Mouse (Mus musculus) heart, embryonic 13.5 days (tissue): ENCODE measurements around the gene Borcs5. TPM values are rescaled to one million over a fixed set of nuclear protein-coding genes. Genes with fewer than 3 reads are reported as not detected.
A peak's percentile ranks its signal among the peaks of the same experiment; 100 is the strongest.

Experiments
- ATAC-seq: fragments of 200-750 bp; cut with Nextera tagmentation; 2 replicates; pipeline ENCODE4 v1.8.0; 2017; ENCODE audit warnings: moderate TSS enrichment; ENCODE audit not compliant: insufficient number of reproducible peaks, low FRiP score, low TSS enrichment; ENCODE audit errors: extremely low read depth
- H3K27ac ChIP-seq: fragments of 300-500 bp; sonication (generic); replicated peaks from 2 replicates; pipeline ENCODE4 v1.5.1; 2015; ENCODE audit warnings: moderate library complexity, mild to moderate bottlenecking, inconsistent platforms
- H3K27me3 ChIP-seq: fragments of 300-500 bp; sonication (generic); replicated peaks from 2 replicates; pipeline ENCODE4 v1.6.1; 2015; ENCODE audit warnings: mild to moderate bottlenecking, inconsistent platforms
- H3K36me3 ChIP-seq: fragments of 300-500 bp; sonication (generic); 2 replicates; pipeline ENCODE4 v1.6.1; 2015; ENCODE audit warnings: mild to moderate bottlenecking, inconsistent platforms
- H3K4me1 ChIP-seq: fragments of 300-500 bp; sonication (generic); 2 replicates; pipeline ENCODE4 v1.6.1; 2015; ENCODE audit warnings: inconsistent platforms
- H3K4me2 ChIP-seq: fragments of 300-500 bp; sonication (generic); 2 replicates; pipeline ENCODE4 v1.6.1; 2015; ENCODE audit warnings: inconsistent platforms, mild to moderate bottlenecking, moderate library complexity
- H3K4me3 ChIP-seq: fragments of 300-500 bp; sonication (generic); 2 replicates; pipeline ENCODE4 v1.5.1; 2015; ENCODE audit warnings: moderate library complexity, mild to moderate bottlenecking, inconsistent platforms
- H3K9ac ChIP-seq: fragments of 300-500 bp; sonication (generic); 2 replicates; pipeline ENCODE4 v1.6.1; 2015; ENCODE audit warnings: inconsistent platforms, mild to moderate bottlenecking, moderate library complexity
- H3K9me3 ChIP-seq: fragments of 300-500 bp; sonication (generic); 2 replicates; pipeline ENCODE4 v1.6.1; 2016; ENCODE audit warnings: inconsistent platforms
- WGBS: fragments of 180-500 bp; shearing (Covaris S2); methylation state at CpG from one replicate; pipeline ENCODE4 v1.1.7; 2015; ENCODE audit warnings: mixed read lengths; 5-methylcytosine and 5-hydroxymethylcytosine counted together
- polyA plus RNA-seq: library from polyadenylated mRNA; unstranded; fragments of >200 nt; fragmentation: Nextera tagmentation; extraction: Ambion mirVana; gene quantifications from 2 replicates; pipeline ENCODE4 v1.2.1, GENCODE M21; 2015

Borcs5 gene
- polyA plus RNA-seq, 1 experiment from 2014 or later, result 12.7 TPM

- H3K36me3 ChIP-seq, result peaks cover 8% of the 10 kb centered on the region
- peaks cover 4% of the 10 kb centered on the region; the same call in 1 of the 2 replicates for H3K27me3 ChIP-seq
- H3K9ac ChIP-seq, result no peak overlapping the region
- peaks cover 35% of the 10 kb centered on the region for H3K4me1 ChIP-seq
- no peaks in the 10 kb centered on the region for H3K9me3 ChIP-seq
- 81% methylated on average over 9 of the region's 9 CpGs for WGBS
- H3K27ac ChIP-seq, result no peak overlapping the region
- H3K4me2 ChIP-seq, result no peak overlapping the region
- H3K4me3 ChIP-seq, result no peak overlapping the region
- ATAC-seq, result no peak
Observed at GRCm38 (mm10) chr6:134610380-134610779, 28.9 kb upstream of the Borcs5 start.

- no peak overlapping the region for H3K27ac ChIP-seq
- H3K27me3 ChIP-seq, result peaks cover 4% of the 10 kb centered on the region; the same call in 1 of the 2 replicates
- 62% methylated on average over 13 of the region's 13 CpGs for WGBS
- H3K4me3 ChIP-seq, result no peak overlapping the region
- H3K4me1 ChIP-seq, result peaks cover 31% of the 10 kb centered on the region
- ATAC-seq, result no peak
- H3K9ac ChIP-seq, result 0 out of 2 replicates have a peak overlapping the region, but pooled peaks have one; percentile 10
- no peaks in the 10 kb centered on the region for H3K9me3 ChIP-seq
- H3K4me2 ChIP-seq, result no peak overlapping the region
- H3K36me3 ChIP-seq, result peaks cover 8% of the 10 kb centered on the region
Observed at GRCm38 (mm10) chr6:134611896-134612295, 27.4 kb upstream of the Borcs5 start.

- H3K36me3 ChIP-seq, result peaks cover 11% of the 10 kb centered on the region
- 47% methylated on average over 4 of the region's 4 CpGs for WGBS
- H3K4me1 ChIP-seq, result peaks cover 29% of the 10 kb centered on the region
- 0 out of 2 replicates have a peak overlapping the region, but pooled peaks have one; percentile 50 for H3K27ac ChIP-seq
- peaks cover 4% of the 10 kb centered on the region; the same call in 1 of the 2 replicates for H3K27me3 ChIP-seq
- H3K9me3 ChIP-seq, result no peaks in the 10 kb centered on the region
- no peak overlapping the region for H3K4me3 ChIP-seq
- ATAC-seq, result no peak
- H3K9ac ChIP-seq, result no peak overlapping the region
- H3K4me2 ChIP-seq, result peak overlapping the region; percentile 68
Observed at GRCm38 (mm10) chr6:134614322-134614721, 25.0 kb upstream of the Borcs5 start.

- H3K4me2 ChIP-seq, result peak overlapping the region; percentile 68
- H3K4me3 ChIP-seq, result peak overlapping the region; percentile 36
- peaks cover 4% of the 10 kb centered on the region; the same call in 1 of the 2 replicates for H3K27me3 ChIP-seq
- H3K9ac ChIP-seq, result no peak overlapping the region
- WGBS, result 9% methylated on average over 16 of the region's 16 CpGs
- no peaks in the 10 kb centered on the region for H3K9me3 ChIP-seq
- H3K4me1 ChIP-seq, result peaks cover 29% of the 10 kb centered on the region
- peak overlapping the region; percentile 63 for H3K27ac ChIP-seq
- ATAC-seq, result 0 out of 2 replicates have a peak, but pooled peaks have one; percentile 61
- peaks cover 8% of the 10 kb centered on the region for H3K36me3 ChIP-seq
Observed at GRCm38 (mm10) chr6:134614723-134615648, 24.3 kb upstream of the Borcs5 start.

- 38% methylated on average over 3 of the region's 3 CpGs for WGBS
- no peak overlapping the region for H3K4me3 ChIP-seq
Observed at GRCm38 (mm10) chr6:134617589-134617988, 21.7 kb upstream of the Borcs5 start.

GRCm38 (mm10) chr6:134620129-134620528 lies 19.2 kb upstream of the Borcs5 start:
- Histone ChIP-seq H3K27me3 (no peaks in the 10 kb centered on the region), H3K27ac (no peak overlapping the region), H3K9ac (no peak overlapping the region), H3K4me2 (no peak overlapping the region), H3K4me3 (no peak overlapping the region), H3K36me3 (peaks cover 3% of the 10 kb centered on the region; the same call in 1 of the 2 replicates), H3K9me3 (no peaks in the 10 kb centered on the region), H3K4me1 (peaks cover 7% of the 10 kb centered on the region)
- 78% methylated on average over 3 of the region's 3 CpGs for WGBS
- ATAC-seq, result no peak

More at GRCm38 (mm10) chr6:134617589-134617988, 21.7 kb upstream of the Borcs5 start:
- no peak overlapping the region for H3K4me2 ChIP-seq
- peaks cover 22% of the 10 kb centered on the region for H3K4me1 ChIP-seq
- H3K36me3 ChIP-seq, result peaks cover 3% of the 10 kb centered on the region; the same call in 1 of the 2 replicates
- H3K9ac ChIP-seq, result no peak overlapping the region
- ATAC-seq, result no peak
- H3K9me3 ChIP-seq, result no peaks in the 10 kb centered on the region
- H3K27me3 ChIP-seq, result no peaks in the 10 kb centered on the region
- H3K27ac ChIP-seq, result no peak overlapping the region

GRCm38 (mm10) chr6:134620846-134621551 lies 18.3 kb upstream of the Borcs5 start:
- Histone ChIP-seq H3K27me3 (no peaks in the 10 kb centered on the region), H3K4me1 (peaks cover 3% of the 10 kb centered on the region), H3K36me3 (peaks cover 3% of the 10 kb centered on the region; the same call in 1 of the 2 replicates), H3K9ac (no peak overlapping the region), H3K4me2 (no peak overlapping the region), H3K27ac (no peak overlapping the region), H3K9me3 (no peaks in the 10 kb centered on the region), H3K4me3 (no peak overlapping the region)
- ATAC-seq, result no peak
- WGBS, result 59% methylated on average over 6 of the region's 6 CpGs

- peaks cover 3% of the 10 kb centered on the region; the same call in 1 of the 2 replicates for H3K36me3 ChIP-seq
- H3K4me1 ChIP-seq, result peaks cover 3% of the 10 kb centered on the region
- no peak overlapping the region for H3K4me3 ChIP-seq
- H3K9me3 ChIP-seq, result no peaks in the 10 kb centered on the region
- whole genome bisulfite sequencing, result 64% methylated on average over 14 of the region's 14 CpGs
- no peak overlapping the region for H3K4me2 ChIP-seq
- no peak overlapping the region for H3K9ac ChIP-seq
- no peak for ATAC-seq
- no peak overlapping the region for H3K27ac ChIP-seq
- H3K27me3 ChIP-seq, result no peaks in the 10 kb centered on the region
Observed at GRCm38 (mm10) chr6:134621552-134621949, 17.8 kb upstream of the Borcs5 start.

GRCm38 (mm10) chr6:134625431-134625830 lies 13.9 kb upstream of the Borcs5 start:
- Histone ChIP-seq H3K36me3 (no peaks in the 10 kb centered on the region), H3K4me2 (no peak overlapping the region), H3K27me3 (no peaks in the 10 kb centered on the region), H3K4me1 (peaks cover 5% of the 10 kb centered on the region), H3K27ac (no peak overlapping the region), H3K4me3 (no peak overlapping the region), H3K9me3 (no peaks in the 10 kb centered on the region), H3K9ac (no peak overlapping the region)
- ATAC-seq, result no peak
- 60% methylated on average over 12 of the region's 12 CpGs for WGBS

GRCm38 (mm10) chr6:134626564-134626963 lies 12.7 kb upstream of the Borcs5 start:
- Histone ChIP-seq H3K9me3 (no peaks in the 10 kb centered on the region), H3K27ac (no peak overlapping the region), H3K4me2 (no peak overlapping the region), H3K9ac (no peak overlapping the region), H3K27me3 (no peaks in the 10 kb centered on the region), H3K36me3 (no peaks in the 10 kb centered on the region), H3K4me3 (no peak overlapping the region), H3K4me1 (peaks cover 9% of the 10 kb centered on the region)
- 72% methylated on average over 1 of the region's 1 CpGs for WGBS
- no peak for ATAC-seq

- 54% methylated on average over 9 of the region's 9 CpGs for WGBS
- H3K9ac ChIP-seq, result no peak overlapping the region
- H3K27ac ChIP-seq, result peak overlapping the region; percentile 58
- H3K4me1 ChIP-seq, result peaks cover 17% of the 10 kb centered on the region
- H3K36me3 ChIP-seq, result no peaks in the 10 kb centered on the region
- ATAC-seq, result no peak
- no peaks in the 10 kb centered on the region for H3K27me3 ChIP-seq
- H3K9me3 ChIP-seq, result no peaks in the 10 kb centered on the region
- no peak overlapping the region for H3K4me3 ChIP-seq
- H3K4me2 ChIP-seq, result no peak overlapping the region
Observed at GRCm38 (mm10) chr6:134630447-134630846, 8.9 kb upstream of the Borcs5 start.
